Mouse (Mus musculus) gastrocnemius, postnatal 10 days (tissue): ENCODE results near the gene St7. TPM values are rescaled to one million over a fixed set of nuclear protein-coding genes. Genes with fewer than 3 reads are reported as not detected.

ENCODE experiments used
- DNase-seq: peaks from one replicate; pipeline ENCODE4 v3.0.0; 2021; ENCODE audit warnings: mixed read lengths
- total RNA-seq, 2 experiments: library from RNA; stranded (reverse); gene quantifications; 2 replicates each; pipeline ENCODE4 v1.2.3; 2021

St7 gene
- total RNA-seq, 2 experiments from 2014 or later = 15.2 to 15.4 TPM

DNA sequence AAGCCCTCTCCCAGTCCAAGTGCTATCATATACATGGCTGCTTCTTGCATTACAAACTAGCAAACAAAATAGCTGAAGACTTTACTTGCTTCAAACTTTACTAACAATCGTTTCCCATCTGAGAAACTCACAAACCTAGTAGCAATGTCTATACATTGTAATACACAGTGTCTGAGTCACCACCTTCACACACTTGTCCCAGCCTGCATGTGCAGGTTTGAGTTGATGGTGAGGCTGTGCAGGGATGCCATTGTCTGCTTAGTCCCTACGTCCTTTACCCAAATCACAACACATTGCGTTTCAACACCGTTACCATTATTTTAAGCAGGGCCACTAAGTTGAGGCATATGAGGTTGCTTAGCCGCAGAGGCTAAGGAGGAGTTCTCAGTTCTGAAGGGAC lies 26.7 kb downstream of the St7 start:
- no peak for DNase-seq

DNA sequence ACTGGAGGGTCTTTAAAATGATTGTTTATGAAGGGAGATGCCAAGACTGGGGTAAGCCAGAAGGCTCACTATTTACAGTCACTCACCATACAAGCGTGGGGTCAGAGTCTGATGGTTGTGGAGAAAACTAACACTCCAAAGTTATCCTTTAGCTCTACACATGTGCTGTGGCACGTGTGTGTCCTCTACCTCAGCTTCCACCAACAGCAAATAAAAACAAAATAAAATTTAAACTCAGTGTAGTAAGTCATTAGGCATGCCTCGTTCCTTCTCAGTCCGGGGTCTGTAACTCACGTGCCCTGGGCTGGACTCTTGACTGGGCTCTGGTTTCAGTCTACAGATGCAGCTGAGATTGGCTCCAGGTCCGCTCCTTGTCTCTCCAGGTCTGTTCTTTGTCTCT lies 27.3 kb downstream of the St7 start:
- no peak for DNase-seq

DNA sequence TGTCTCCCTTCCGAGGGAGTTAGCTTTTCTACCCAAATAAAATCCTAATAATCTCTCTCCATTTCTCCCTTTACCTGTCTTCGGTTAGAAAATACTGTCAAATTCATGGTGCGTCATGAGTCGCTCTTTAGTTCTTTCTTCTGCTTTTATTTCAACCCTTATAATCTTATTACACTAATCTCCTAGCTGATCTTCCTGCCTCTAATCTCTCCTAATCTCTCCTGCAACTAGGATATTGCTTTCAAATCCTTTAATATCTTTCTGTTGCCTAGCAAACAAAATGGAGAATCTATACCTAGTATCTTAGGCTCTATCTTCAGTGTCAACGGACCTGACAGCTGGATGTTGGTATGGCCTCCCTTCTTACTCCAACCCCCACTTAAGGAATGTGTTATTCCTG lies 29.0 kb downstream of the St7 start:
- no peak for DNase-seq

- peak; percentile 44 for DNase-seq
These were observed 33.2 kb downstream of the St7 start for GRCm38 (mm10) chr6:17725841-17726460.

- DNase-seq = no peak
These were observed 34.5 kb downstream of the St7 start for GRCm38 (mm10) chr6:17727241-17727640.

DNA sequence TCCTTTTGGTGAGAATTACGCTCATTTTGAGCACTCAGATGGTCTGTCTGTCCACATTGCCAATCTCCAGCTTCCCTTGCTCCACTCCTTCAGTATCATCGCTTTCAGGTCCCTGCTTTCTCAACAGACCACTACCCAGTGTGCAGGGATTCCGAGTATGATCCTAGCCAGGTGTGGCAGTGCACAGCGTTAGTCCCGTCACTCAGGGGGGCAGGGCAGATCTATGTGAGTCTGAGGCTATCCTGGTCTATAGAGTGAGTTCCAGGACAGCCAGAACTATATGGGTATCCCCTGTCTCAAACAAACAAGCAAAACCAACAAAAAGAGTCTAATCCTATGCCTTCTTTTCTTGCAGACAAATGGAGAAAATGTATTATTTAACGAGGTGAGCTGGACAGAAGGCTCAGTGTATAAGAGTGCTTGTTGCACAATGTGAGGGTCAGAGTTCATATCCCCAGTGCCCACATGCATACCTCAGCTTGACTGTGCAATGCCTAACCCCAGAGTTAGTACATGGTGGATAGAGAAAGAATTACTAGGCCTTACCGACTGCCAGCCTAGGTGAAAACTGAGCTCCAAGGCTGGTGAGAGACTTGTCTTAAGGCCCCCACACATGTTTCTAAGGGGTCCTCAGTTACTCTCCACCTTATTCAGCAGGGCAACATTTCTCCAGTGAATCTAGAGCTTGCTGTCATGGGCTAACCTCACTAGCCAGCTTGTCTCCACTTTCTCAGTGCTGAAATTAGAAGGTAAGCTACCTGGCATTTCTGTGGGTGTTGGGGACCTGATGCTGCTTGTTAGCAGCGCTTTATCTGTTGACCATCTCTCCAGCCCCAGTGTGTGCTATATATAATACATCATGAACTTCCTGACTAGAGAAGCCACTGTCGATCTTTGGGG lies 35.4 kb downstream of the St7 start:
- DNase-seq = no peak

DNA sequence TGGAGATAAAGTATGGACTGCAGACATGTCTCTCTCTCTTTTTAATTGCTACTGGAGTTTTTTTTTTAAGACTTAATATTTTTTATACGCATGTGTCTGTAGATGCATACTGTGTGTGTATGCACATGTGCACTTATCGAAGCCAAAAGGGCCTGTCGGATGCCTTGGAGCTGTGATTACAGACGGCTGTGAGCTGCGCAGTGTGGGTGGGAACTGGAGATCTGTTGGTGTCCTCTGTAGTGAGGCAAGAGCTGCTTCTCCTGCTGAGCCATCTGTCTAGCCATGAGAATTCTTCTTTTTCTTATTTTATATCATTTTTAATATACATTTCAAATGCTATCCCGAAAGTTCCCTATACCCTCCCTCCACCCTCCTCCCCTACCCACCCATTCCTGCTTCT lies 37.4 kb downstream of the St7 start:
- DNase-seq = no peak

DNA sequence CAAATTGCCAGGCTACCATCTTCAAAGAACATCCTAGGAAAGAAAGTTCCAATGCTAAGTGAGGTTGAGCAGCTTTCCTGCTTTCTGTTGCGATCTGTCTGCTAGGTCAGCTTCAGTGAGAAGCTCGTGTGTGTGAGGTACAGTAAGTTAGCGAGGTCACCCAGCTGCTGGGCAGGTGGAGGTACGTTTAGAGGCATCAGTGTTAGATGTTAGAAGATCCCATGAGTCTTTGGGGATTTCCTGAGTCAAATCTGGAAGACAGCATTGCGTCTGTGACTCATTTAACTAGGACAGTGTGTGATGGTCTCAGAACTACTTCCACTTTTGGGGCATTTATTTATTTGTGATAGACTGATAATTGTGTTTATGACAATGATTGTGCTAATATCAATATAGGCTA lies 39.0 kb downstream of the St7 start:
- no peak for DNase-seq

- DNase-seq = no peak
These were observed 41.2 kb downstream of the St7 start for GRCm38 (mm10) chr6:17733951-17734411.

GRCm38 (mm10) chr6:17737262-17737948 lies 44.7 kb downstream of the St7 start:
- no peak for DNase-seq

DNA sequence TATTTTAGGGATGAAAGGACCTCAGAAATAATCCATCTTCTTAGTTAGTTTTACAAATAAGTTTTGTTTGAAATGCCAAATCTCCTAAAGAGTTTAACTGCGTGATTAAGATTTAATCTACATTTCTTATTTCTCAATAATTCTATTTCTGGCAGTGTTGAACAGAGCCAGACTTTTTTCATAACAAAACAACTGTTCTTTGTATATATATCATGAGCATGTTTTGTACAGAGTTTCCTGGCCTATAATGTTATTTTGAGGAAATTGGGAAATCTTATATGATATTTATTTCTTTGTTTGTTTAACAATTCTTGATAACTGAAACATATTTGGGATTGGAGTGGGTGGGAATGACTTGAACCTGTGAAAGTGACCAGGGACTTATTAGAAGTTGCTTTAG lies 47.4 kb downstream of the St7 start:
- DNase-seq = no peak

GRCm38 (mm10) chr6:17741639-17742038 lies 48.9 kb downstream of the St7 start:
- no peak for DNase-seq

DNA sequence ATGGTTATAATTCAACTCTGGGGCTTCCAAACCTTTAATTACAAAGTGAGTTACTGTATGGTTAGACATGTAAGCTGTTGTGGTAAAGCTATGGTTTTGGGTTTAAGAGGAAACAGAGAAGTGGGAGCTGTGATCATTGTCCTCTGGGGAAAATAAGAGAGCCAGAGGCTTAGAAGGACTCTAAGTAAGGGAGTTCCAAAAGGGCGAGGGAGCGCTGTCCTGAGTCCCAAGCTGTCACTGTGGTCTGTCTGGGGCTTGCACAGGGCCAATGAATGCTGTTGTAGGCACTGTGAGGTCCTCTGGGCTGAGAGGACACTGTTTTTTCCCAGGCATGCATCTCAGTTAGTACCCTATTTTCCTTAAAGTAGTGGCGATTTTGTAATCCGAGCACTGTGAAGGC lies 49.5 kb downstream of the St7 start:
- DNase-seq = no peak

GRCm38 (mm10) chr6:17743325-17743724 lies 50.6 kb downstream of the St7 start:
- DNase-seq = no peak

GRCm38 (mm10) chr6:17747724-17748123 lies 55.0 kb downstream of the St7 start:
- no peak for DNase-seq

DNA sequence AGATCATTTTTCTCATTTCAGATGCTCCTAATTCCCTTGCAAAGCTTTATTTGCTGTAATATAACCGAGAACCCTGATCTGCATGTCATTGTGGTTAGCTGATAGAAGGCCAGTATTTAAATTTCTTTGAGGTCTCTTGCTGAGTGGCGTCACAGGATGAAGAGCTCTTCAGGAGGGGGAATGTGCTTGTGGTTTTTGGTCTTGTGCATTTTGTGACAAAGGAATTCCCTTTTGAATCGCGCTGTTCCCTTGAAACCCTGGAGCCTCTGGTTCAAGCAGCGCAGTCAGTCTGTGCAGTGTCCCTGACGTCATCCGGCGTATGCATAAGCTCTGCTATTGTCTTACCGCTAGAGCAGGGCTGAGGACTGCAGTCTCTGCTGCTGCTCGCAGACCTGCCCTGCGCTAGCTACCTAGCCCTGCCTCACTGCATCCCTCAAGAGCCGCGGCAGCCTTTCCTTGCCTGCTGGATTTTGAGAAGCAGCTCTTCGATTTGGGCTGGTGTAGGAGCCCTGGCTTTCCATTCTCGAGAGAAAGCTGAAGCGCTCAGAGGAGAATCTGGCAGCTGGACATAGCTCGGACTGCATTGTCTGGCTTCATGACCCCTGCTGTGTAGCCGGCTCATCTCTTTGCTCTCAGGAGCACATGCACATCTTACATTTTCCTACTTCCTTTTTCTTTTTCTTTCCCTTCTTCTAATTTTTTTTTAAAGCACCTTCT lies 56.3 kb downstream of the St7 start:
- peak; percentile 23 for DNase-seq

- no peak for DNase-seq
These were observed 56.9 kb downstream of the St7 start for GRCm38 (mm10) chr6:17749596-17749995.

DNA sequence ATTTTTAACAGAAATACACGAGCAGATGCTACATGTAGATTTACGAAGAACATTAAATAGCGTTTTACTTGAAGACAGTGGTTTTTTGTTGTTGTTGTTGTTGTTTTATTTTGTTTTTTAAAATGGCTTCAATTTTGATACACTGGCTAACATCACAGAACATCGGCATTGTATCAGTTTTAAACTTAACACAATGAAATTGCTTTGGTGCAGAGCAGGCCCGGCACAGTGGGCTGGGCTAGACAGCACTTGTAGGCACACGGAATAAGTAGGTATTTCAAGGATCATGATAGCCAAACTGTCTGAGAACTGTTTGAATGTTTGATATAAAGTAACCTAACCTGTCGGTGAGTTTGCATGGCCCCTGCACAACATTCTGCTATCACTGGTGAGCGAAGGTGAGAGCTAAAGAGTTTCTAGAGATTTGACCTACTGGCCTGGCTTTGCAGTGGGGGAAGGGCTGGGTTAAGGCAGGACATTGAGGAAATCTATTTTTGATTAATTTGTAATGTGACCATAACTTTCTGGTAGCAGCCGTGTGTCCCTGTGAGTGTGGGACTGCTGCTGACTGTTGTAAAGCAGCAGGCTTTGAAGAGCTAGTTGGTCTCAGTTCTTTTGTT lies 57.4 kb downstream of the St7 start:
- DNase-seq = no peak

DNA sequence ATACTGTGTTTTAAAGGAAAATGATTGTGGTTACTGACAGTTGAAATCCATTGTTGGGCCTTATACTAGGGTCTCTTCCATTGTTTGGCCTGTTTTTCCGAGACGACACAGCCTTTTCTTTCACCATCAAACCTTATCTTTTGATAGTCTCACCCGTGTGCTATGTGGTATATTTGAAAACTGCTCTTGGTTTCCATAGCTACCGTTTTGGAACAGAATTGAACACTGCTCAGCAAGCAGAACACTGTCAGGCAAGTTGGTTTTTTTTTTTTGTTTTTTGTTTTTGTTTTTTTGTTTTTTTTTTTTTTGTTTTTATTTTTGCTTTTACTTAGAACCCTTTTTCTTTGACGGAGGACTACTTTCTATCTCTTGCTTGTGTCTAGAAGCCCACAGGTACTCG lies 58.2 kb downstream of the St7 start:
- no peak for DNase-seq

GRCm38 (mm10) chr6:17755902-17756301 lies 63.2 kb downstream of the St7 start:
- no peak for DNase-seq

DNA sequence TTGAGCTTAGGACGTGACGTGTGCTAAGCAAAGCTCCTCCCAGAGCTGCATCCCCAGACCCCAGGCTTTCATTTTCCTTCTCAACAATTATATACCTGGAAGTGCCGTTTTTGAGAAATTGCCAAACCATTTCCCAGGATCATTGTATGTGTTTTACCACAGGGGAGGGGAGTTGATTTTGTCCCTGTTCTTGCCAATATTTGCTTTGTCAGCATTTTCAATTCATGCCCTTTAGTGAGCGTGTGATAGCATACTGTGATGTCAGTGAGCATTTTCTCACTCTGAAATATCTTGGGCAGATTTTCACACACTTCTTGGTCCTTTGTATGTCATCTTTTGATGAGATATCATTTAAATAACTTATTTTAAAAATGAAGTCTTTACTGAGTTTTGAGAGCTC lies 65.8 kb downstream of the St7 start:
- no peak for DNase-seq
